Mouse (Mus musculus) CH12.LX (cell line): Measurements from ENCODE around the gene Calcoco2. TPM values are rescaled to one million over a fixed set of nuclear protein-coding genes. Genes with fewer than 3 reads are reported as not detected.
A peak's percentile ranks its signal among the peaks of the same experiment; 100 is the strongest.

ENCODE experiments used
- DNase-seq: peaks from one replicate; pipeline ENCODE4 v3.0.0-alpha.2; 2013; ENCODE audit errors: extremely low read depth
- H3K27ac ChIP-seq: 2 replicates; pipeline ENCODE4 v1.5.1; 2012; ENCODE audit warnings: low read depth, mild to moderate bottlenecking, control low read depth, moderate library complexity; ENCODE audit not compliant: insufficient read depth
- H3K27me3 ChIP-seq: replicated peaks from 2 replicates; pipeline ENCODE3; 2012; ENCODE audit warnings: inconsistent platforms
- H3K36me3 ChIP-seq, 2 experiments: replicated peaks in 1 of 2; 2 replicates each; pipeline versions ENCODE3 to v1.6.1; 2012; ENCODE audit warnings: inconsistent platforms in 1 of 2, low read length in 1 of 2, mild to moderate bottlenecking in 1 of 2, mixed read lengths in 1 of 2, moderate library complexity in 1 of 2; ENCODE audit not compliant: control insufficient read depth in 1 of 2, insufficient read depth in 1 of 2
- H3K4me1 ChIP-seq, 2 experiments: 2 replicates each; pipeline ENCODE4 v1.6.1; 2012; ENCODE audit warnings: inconsistent platforms in 1 of 2, moderate library complexity in 1 of 2; ENCODE audit not compliant: insufficient read depth in 2 of 2, control insufficient read depth in 1 of 2
- H3K4me2 ChIP-seq: 2 replicates; pipeline ENCODE4 v1.6.1; 2012; ENCODE audit warnings: low read depth, mild to moderate bottlenecking, control low read depth; ENCODE audit not compliant: poor library complexity, insufficient read depth, severe bottlenecking
- H3K4me3 ChIP-seq, 3 experiments: fragments of 150-350 bp in 1 of 3; sonication (generic) in 1 of 3; replicated peaks in 1 of 3; 2 replicates each; pipeline versions ENCODE3 to v1.5.1; 2011 to 2012; ENCODE audit warnings: low read depth in 2 of 3, low read length in 2 of 3, mild to moderate bottlenecking in 2 of 3, moderate library complexity in 2 of 3, control low read depth in 1 of 3, improper control_type of control experiment in 1 of 3, inconsistent platforms in 1 of 3, mixed read lengths in 1 of 3; ENCODE audit not compliant: poor library complexity in 1 of 3
- H3K79me2 ChIP-seq: replicated peaks from 2 replicates; pipeline ENCODE4 v1.6.1; 2012; ENCODE audit warnings: mild to moderate bottlenecking, moderate library complexity; ENCODE audit not compliant: control insufficient read depth, poor library complexity, insufficient read depth, severe bottlenecking; ENCODE audit errors: extremely low read depth
- H3K9ac ChIP-seq: 2 replicates; pipeline ENCODE4 v1.6.1; 2012; ENCODE audit warnings: low read depth, mild to moderate bottlenecking, control low read depth, moderate library complexity; ENCODE audit not compliant: insufficient read depth
- H3K9me3 ChIP-seq: replicated peaks from 2 replicates; pipeline ENCODE3; 2012; ENCODE audit warnings: low read length, inconsistent platforms, mixed read lengths
- BHLHE40 ChIP-seq: IDR thresholded peaks from 2 replicates; pipeline ENCODE4 v1.6.1; 2011; ENCODE audit warnings: mild to moderate bottlenecking, low read depth, low read length, improper control_type of control experiment
- CHD1 ChIP-seq: IDR thresholded peaks from 2 replicates; pipeline ENCODE4 v1.6.1; 2012; ENCODE audit warnings: low read depth, low read length, improper control_type of control experiment, inconsistent platforms
- CHD2 ChIP-seq: IDR thresholded peaks from 2 replicates; pipeline ENCODE4 v1.6.1; 2011; ENCODE audit warnings: low read length, improper control_type of control experiment
- CTCF ChIP-seq, 2 experiments: IDR thresholded peaks in 1 of 2; conservative IDR thresholded peaks in 1 of 2; 2 replicates each; pipeline ENCODE4 v1.5.1; 2011 to 2012; ENCODE audit warnings: low read depth in 2 of 2, low read length in 2 of 2, improper control_type of control experiment in 1 of 2, inconsistent platforms in 1 of 2, mild to moderate bottlenecking in 1 of 2, moderate library complexity in 1 of 2
- E2F4 ChIP-seq: IDR thresholded peaks from 2 replicates; pipeline ENCODE4 v1.6.1; 2011; ENCODE audit warnings: low read depth, low read length, improper control_type of control experiment; ENCODE audit not compliant: insufficient replicate concordance
- HCFC1 ChIP-seq: IDR thresholded peaks from 2 replicates; pipeline ENCODE4 v1.6.1; 2012; ENCODE audit warnings: low read depth, mild to moderate bottlenecking, inconsistent platforms, low read length, improper control_type of control experiment
- MAX ChIP-seq: IDR thresholded peaks from 2 replicates; pipeline ENCODE4 v1.6.1; 2011; ENCODE audit warnings: low read length, improper control_type of control experiment
- MAZ ChIP-seq: IDR thresholded peaks from 2 replicates; pipeline ENCODE4 v1.6.1; 2012; ENCODE audit warnings: low read depth, mild to moderate bottlenecking, inconsistent platforms, low read length, improper control_type of control experiment, moderate library complexity
- MXI1 ChIP-seq: IDR thresholded peaks from 2 replicates; pipeline ENCODE4 v1.6.1; 2011; ENCODE audit warnings: mild to moderate bottlenecking, low read depth, low read length, improper control_type of control experiment
- PAX5 ChIP-seq: IDR thresholded peaks from 2 replicates; pipeline ENCODE4 v1.6.1; 2012; ENCODE audit warnings: low read length, inconsistent platforms, mixed read lengths
- POLR2AphosphoS2 ChIP-seq: IDR thresholded peaks from 2 replicates; pipeline ENCODE4 v1.6.1; 2011; ENCODE audit warnings: low read depth, low read length, improper control_type of control experiment
- RAD21 ChIP-seq: IDR thresholded peaks from 2 replicates; pipeline ENCODE4 v1.6.1; 2011; ENCODE audit warnings: low read depth, mild to moderate bottlenecking, low read length, improper control_type of control experiment, moderate library complexity
- RCOR1 ChIP-seq: conservative IDR thresholded peaks from 2 replicates; pipeline ENCODE4 v1.6.1; 2012; ENCODE audit warnings: low read depth, mild to moderate bottlenecking, inconsistent platforms, low read length, improper control_type of control experiment
- SMC3 ChIP-seq: IDR thresholded peaks from 2 replicates; pipeline ENCODE4 v1.6.1; 2011; ENCODE audit warnings: low read depth, low read length, improper control_type of control experiment
- TCF12 ChIP-seq: IDR thresholded peaks from 2 replicates; pipeline ENCODE4 v1.6.1; 2014; ENCODE audit warnings: low read depth, mild to moderate bottlenecking, inconsistent platforms, low read length, improper control_type of control experiment
- USF1 ChIP-seq: IDR thresholded peaks from 2 replicates; pipeline ENCODE4 v1.6.1; 2014; ENCODE audit warnings: low read depth, mild to moderate bottlenecking, inconsistent platforms, low read length, improper control_type of control experiment
- USF2 ChIP-seq: conservative IDR thresholded peaks from 2 replicates; pipeline ENCODE4 v1.6.1; 2011; ENCODE audit warnings: low read depth, low read length, improper control_type of control experiment
- ZC3H11A ChIP-seq: IDR thresholded peaks from 2 replicates; pipeline ENCODE4 v1.6.1; 2012; ENCODE audit warnings: low read depth, mild to moderate bottlenecking, inconsistent platforms, low read length, improper control_type of control experiment
- ZNF384 ChIP-seq: IDR thresholded peaks from 2 replicates; pipeline ENCODE4 v1.6.1; 2012; ENCODE audit warnings: low read depth, low read length, improper control_type of control experiment, inconsistent platforms
- dilution Hi-C: fragments of 300-500 bp; cut with MboI; formaldehyde crosslinking; loops from 2 replicates; pipeline ENCODE4 v1.14.3; 2020; ENCODE audit warnings: low sequenced_read_pairs; ENCODE audit not compliant: extremely low pct_unique_long_range_greater_than_20kb, extremely low pct_ligation_motif_present
- in situ Hi-C: fragments of 300-500 bp; cut with MboI; formaldehyde crosslinking; loops from 3 replicates; pipeline ENCODE4 v1.14.3; 2019; ENCODE audit warnings: low sequenced_read_pairs, low pct_ligation_motif_present, low pct_unique_long_range_greater_than_20kb, mixed read lengths
- polyA plus RNA-seq: library from polyadenylated mRNA; unstranded; fragments of >175 nt; gene quantifications from 2 replicates; pipeline ENCODE4 v1.2.1, GENCODE M21; 2012; ENCODE audit warnings: low read depth; ENCODE audit not compliant: insufficient read length
- total RNA-seq, 2 experiments: library from RNA; depleted of rRNA; stranded (reverse); fragments of 300-350 nt in 1 of 2; fragments of >200 nt in 1 of 2; gene quantifications; 2 replicates each; pipeline ENCODE4 v1.2.3; 2012 to 2014

Calcoco2 gene
- total and polyA plus RNA-seq, 3 experiments = not detected

DNA sequence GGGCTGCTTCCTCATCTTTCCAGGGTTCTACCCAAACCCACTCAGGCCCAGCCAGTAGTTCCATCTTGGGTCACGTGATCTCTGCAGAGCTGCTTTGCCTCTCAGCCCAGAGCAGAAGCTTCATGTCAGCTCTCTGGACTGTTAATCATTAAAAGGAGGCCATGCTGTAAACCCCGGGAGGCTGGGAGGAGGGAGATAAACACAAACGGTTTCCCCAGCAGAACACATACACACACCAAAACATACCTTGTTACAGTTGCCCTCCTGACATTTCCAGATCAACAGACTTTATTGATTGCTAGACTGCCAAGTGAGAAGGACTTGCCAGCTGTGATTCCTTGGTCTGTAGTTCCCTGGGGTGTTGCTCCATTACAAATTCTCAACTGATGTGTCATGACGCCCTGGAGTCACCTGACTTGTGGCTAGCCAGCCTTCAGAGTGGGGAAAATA, 29.0 kb upstream of the Calcoco2 start:
- no peaks in the 10 kb centered on the region for H3K9me3 ChIP-seq
- TF ChIP-seq RAD21 = no peak
- TF ChIP-seq MAZ = no peak
- no peak for TF ChIP-seq CHD1
- TF ChIP-seq E2F4 = no peak
- TF ChIP-seq MAX = no peak
- TF ChIP-seq USF1 = peak; percentile 64
- TF ChIP-seq CHD2 = no peak
- TF ChIP-seq USF2 = peak; percentile 55
- TF ChIP-seq, all 38 proteins: peak for 2
- no peak overlapping the region for H3K9ac ChIP-seq
- in situ Hi-C loops = loop anchor here (5.0 kb wide), 1 partner anchor 92 kb away; no protein-coding TSS in a partner anchor
- H3K4me3 ChIP-seq = no peak overlapping the region
- DNase-seq = no peak
- no peak overlapping the region for H3K27ac ChIP-seq
- no peak overlapping the region for H3K4me2 ChIP-seq
- H3K4me1 ChIP-seq = peaks cover 0 to 7% of the 10 kb centered on the region in 2 experiments; a peak in 2 of 4 replicates
- dilution Hi-C loops = no loop called here
- no peaks in the 10 kb centered on the region for H3K79me2 ChIP-seq
- peaks cover 75% of the 10 kb centered on the region for H3K27me3 ChIP-seq
- no peaks in the 10 kb centered on the region for H3K36me3 ChIP-seq

DNA sequence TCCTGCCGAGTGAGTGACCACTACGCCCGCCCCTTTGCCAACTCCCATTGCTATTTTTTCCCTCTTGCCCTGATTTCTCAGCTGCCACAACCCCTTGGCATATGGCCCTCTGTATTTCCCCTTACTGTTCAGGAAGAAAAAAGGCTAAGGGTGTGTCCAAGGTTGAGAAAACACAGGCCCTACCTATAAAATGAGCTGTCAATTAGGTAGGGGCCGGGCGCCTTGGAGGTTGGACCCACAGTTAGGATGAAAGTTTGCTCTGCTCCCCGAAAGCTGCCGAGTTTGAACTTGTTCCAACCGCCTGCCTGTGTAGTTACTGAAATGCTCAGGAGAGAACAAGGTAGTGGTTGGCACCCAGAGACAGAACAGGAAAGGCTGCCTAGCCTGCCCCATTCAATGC, 24.1 kb upstream of the Calcoco2 start:
- DNase-seq = no peak
- Histone ChIP-seq H3K4me3 (no peak overlapping the region), H3K79me2 (no peaks in the 10 kb centered on the region)
- TF ChIP-seq CHD1 (no peak), RCOR1 (no peak), CHD2 (no peak), USF2 (no peak), PAX5 (no peak), E2F4 (no peak), TCF12 (no peak)
- TF ChIP-seq, all 38 proteins: peak for 0
- H3K9me3 ChIP-seq = no peaks in the 10 kb centered on the region
- in situ Hi-C loops = no loop called here
- peaks cover 0 to 14% of the 10 kb centered on the region in 2 experiments; a peak in 2 of 4 replicates for H3K4me1 ChIP-seq
- no peak overlapping the region for H3K9ac ChIP-seq
- no peak overlapping the region for H3K4me2 ChIP-seq
- H3K27me3 ChIP-seq = peaks cover 82% of the 10 kb centered on the region
- H3K27ac ChIP-seq = no peak overlapping the region
- dilution Hi-C loops = no loop called here
- H3K36me3 ChIP-seq = no peaks in the 10 kb centered on the region

DNA sequence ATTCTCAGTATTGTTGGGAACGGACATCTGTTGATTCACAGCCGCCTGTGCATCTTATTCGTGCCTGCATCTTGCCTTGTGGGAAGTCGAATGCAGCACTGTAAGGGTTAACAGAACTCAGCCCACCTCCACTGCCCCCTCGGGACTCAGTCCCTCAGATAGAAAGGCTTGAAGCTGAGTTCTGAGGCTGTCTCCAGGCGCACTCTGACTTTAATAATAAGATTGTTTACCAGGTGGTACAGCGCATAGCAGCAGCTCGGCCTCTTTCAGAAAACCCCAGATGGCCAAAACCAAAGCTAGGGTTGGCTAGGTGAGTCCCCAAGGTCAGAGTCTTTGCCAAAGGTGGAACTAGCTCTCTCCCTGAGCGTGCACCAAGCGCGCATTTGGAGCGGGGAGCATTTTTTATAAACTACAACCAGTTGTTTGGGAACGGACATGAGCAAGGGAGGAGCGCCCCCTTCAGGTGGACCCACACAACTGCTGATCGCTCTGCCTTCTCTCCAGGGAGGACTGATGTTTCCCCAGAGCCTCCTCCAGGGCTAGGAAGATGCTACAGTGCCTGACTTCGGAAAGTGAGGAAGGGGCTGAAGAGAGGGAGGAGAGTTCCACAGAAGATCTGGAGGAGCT, 21.6 kb upstream of the Calcoco2 start, which contains the start of gene Ttll6:
Ttll6 (plus strand) TSS at position 548 of the 627 bp plus-strand sequence.
- Histone ChIP-seq H3K9me3 (no peaks in the 10 kb centered on the region), H3K4me2 (peak within 1 kb of the TSS; percentile 58), H3K36me3 (no peaks in the 10 kb centered on the region), H3K4me3 (no peak within 1 kb of the TSS), H3K9ac (no peak within 1 kb of the TSS), H3K27me3 (peaks cover 86% of the 10 kb centered on the region), H3K27ac (no peak within 1 kb of the TSS), H3K79me2 (no peaks in the 10 kb centered on the region), H3K4me1 (peaks cover 0 to 12% of the 10 kb centered on the region in 2 experiments; a peak in 2 of 4 replicates)
- peak; percentile 72 for DNase-seq
- in situ Hi-C loops = loop anchor here (5.0 kb wide), 1 partner anchor 41 kb away; no protein-coding TSS in a partner anchor
- TF ChIP-seq CTCF (conservative IDR thresholded peaks at IDR 0.05 in 1 of 2, IDR thresholded peaks at IDR 0.05 in 1 of 2; ENCODE audit: low read depth in 2 of 2, low read length in 2 of 2) (peak; percentile 82 to 92), RAD21 (peak; percentile 64), BHLHE40 (no peak), HCFC1 (no peak), CHD2 (no peak), CHD1 (no peak), ZC3H11A (no peak), MXI1 (no peak), POLR2AphosphoS2 (no peak), USF1 (no peak), SMC3 (peak; percentile 46), MAX (no peak), ZNF384 (peak; percentile 69)
- TF ChIP-seq, all 38 proteins: peak for 4
- dilution Hi-C loops = no loop called here
